Mouse (Mus musculus) erythroblast, embryonic 14.5 days (primary cell): ENCODE measurements around the gene Fam219a.

Experiments used
- GATA1 ChIP-seq: IDR thresholded peaks from 2 replicates; pipeline ENCODE4 v1.6.1; 2012; ENCODE audit warnings: low read length, inconsistent platforms, mixed read lengths
- TAL1 ChIP-seq: IDR thresholded peaks from 3 replicates; pipeline ENCODE4 v1.6.1; 2012; ENCODE audit warnings: low read length, inconsistent platforms, mixed read lengths

DNA sequence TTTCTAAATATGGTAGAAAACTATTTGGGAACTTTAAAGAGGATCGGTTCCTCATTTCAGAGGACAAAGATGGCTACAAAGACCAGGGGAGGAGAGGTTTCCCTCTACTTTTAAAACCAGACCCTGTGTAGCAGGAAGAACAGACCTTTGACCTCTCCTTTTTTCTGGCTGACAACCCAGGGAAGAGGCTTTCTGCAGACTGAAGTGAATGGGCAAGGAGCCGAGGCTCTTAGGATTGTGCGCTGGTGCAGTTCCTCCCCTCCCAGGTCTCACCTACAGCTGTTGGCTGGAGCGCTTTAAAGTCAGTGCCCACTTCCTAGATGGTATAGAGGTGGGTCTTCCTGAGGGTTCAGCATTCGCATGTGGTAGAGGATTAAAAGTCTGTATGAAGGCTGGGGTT, 72.3 kb downstream of the Fam219a start:
- TF ChIP-seq GATA1 (no peak), TAL1 (no peak)
